Mouse (Mus musculus): ENCODE measurements around the gene Gm28036. TPM values are rescaled to one million over a fixed set of nuclear protein-coding genes. Genes with fewer than 3 reads are reported as not detected.

Gene Gm28036
- polyA plus RNA-seq (2016; fragmentation: Nextera tagmentation; extraction: Ambion mirVana) = 15.9 and 26.5 TPM in 2 replicates

DNA sequence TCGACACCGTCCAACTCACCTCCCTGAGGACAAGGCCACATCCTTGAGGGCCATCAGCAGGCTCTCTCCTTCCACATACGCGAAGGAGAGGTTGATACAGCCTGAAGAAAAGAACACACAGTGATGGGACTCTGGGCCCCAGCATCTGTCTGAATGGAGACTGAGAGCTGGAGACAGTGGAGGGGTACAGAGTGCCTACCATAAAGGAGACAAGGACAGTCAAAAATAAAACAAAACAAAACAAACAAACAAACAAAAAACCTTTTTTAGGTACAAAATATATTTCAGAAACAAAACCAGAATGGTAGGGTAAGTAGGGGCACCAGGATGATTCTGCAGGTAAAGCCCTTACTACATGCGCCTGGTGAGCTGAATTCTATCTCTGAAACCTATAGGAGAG is at the start of gene Gm28036:
TSS of gene Gm28036 (minus strand) at position 101 of the 400 bp plus-strand sequence.
- WGBS = 95% methylated on average over 5 of the region's 5 CpGs

DNA sequence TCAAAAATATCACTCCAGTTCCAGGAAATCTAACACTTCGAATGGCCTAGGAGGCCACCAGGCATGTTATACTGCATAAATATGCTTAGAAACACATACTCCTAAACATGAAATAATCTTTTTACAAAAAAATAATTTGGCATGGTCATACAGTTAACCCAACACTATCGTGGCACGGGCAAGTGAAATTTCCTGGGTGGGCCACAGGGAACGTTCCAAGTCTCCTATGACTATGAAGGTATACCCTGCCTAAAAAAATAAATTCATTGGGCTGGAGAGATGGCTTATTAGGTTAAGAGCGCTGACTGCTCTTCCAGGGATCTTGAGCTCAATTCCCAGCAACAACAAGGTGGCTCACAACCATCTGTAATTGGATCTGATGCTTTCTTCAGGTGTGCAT is 39.7 kb upstream of the Gm28036 start:
- Histone ChIP-seq H3K27me3 (ENCODE audit: low read depth, poor library complexity, severe bottlenecking) (no peaks in the 10 kb centered on the region), H3K36me3 (peaks cover 98% of the 10 kb centered on the region), H3K27ac (no peak overlapping the region), H3K4me3 (no peak overlapping the region), H3K9me3 (replicated peaks) (no peaks in the 10 kb centered on the region), H3K4me1 (no peaks in the 10 kb centered on the region)
- no peak for DNase-seq (ENCODE audit: low spot score)
- 97% methylated on average over 5 of the region's 5 CpGs for WGBS

More for the DNA sequence above, at the start of gene Gm28036:
- Histone ChIP-seq H3K4me3 (no peak within 1 kb of the TSS), H3K27me3 (ENCODE audit: low read depth, poor library complexity, severe bottlenecking) (no peaks in the 10 kb centered on the region), H3K9me3 (replicated peaks) (no peaks in the 10 kb centered on the region), H3K4me1 (no peaks in the 10 kb centered on the region), H3K36me3 (peaks cover 54% of the 10 kb centered on the region), H3K27ac (no peak within 1 kb of the TSS)
- no peak for DNase-seq (ENCODE audit: low spot score)

DNA sequence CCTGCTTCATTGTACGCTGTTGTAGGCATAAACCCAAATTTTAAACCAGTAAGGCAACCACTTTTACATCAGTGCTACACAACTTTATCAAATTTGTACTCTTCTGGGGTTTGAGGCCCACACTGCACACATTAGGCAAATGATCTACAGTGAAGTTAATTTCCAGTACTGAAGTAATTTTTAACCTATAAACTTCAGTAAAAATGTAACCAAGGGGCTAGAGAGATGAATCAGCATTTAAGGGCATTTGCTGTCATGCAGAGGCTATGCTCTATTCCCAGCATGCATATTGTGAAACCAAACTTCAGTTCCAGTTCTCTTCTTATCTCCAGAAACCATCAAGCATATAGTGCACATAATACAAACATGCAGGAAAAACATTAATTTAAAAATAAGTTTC is 38.6 kb upstream of the Gm28036 start:
- Histone ChIP-seq H3K4me3 (no peak overlapping the region), H3K4me1 (no peaks in the 10 kb centered on the region), H3K36me3 (peaks cover 98% of the 10 kb centered on the region), H3K27me3 (ENCODE audit: low read depth, poor library complexity, severe bottlenecking) (no peaks in the 10 kb centered on the region), H3K9me3 (replicated peaks) (no peaks in the 10 kb centered on the region), H3K27ac (no peak overlapping the region)
- 100% methylated on average over 1 of the region's 1 CpGs for WGBS
- DNase-seq (ENCODE audit: low spot score) = no peak

DNA sequence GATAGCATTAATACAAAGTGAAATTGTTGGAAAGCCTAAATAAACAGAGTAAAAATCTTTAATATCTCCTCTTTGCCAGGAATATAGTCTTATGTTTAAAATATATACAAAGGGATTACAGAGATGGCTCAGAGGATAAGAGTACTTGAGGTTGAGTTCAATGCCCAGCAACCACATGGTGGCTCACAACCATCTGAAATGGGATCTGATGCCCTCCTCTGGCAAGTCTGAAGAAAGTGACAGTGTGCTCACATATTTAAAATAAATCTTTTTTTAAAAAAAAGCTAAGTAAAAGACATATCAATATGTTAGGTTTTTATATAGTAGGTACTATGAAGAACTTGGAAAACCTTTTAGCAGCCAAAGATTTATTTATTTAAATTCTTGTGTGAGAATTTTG is 24.6 kb upstream of the Gm28036 start:
- Histone ChIP-seq H3K4me3 (no peak overlapping the region), H3K9me3 (replicated peaks) (no peaks in the 10 kb centered on the region), H3K27ac (no peak overlapping the region), H3K4me1 (peaks cover 7% of the 10 kb centered on the region; the same call in 1 of the 2 replicates), H3K36me3 (peaks cover 100% of the 10 kb centered on the region), H3K27me3 (ENCODE audit: low read depth, poor library complexity, severe bottlenecking) (no peaks in the 10 kb centered on the region)
- no peak for DNase-seq (ENCODE audit: low spot score)

DNA sequence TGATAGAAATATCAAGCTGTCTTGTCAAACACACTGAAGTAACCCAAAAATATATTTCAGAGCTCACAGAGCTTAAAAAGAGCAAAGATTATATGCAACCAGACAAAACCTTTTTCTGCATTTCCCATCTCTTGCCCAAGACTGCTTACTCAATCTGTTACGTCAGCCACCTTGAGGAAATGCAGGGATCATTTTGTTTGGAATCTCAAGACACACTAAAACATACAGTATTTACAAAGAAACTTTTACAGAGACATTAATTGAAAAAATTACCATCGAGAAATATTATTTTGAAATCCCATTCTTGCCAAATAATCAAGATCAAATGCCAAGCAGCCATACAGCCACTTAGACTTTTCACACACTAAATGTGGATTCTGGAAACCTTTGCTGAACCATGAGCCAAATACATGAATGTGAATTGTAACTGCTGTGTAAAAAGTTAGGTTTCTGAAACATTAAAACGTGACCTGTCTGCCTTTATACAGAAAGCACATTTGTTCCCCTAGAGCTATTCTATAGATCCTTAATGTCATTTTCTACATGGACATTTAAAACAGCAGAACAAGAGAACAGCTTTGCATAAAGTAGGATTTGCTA is 20.5 kb upstream of the Gm28036 start:
- no peaks in the 10 kb centered on the region for H3K27me3 ChIP-seq (ENCODE audit: low read depth, poor library complexity, severe bottlenecking)
- WGBS = 92% methylated on average over 3 of the region's 3 CpGs
- H3K36me3 ChIP-seq = peaks cover 62% of the 10 kb centered on the region
- peaks cover 10% of the 10 kb centered on the region for H3K4me1 ChIP-seq
- H3K9me3 ChIP-seq (replicated peaks) = no peaks in the 10 kb centered on the region
- H3K4me3 ChIP-seq = no peak overlapping the region
- no peak for DNase-seq (ENCODE audit: low spot score)
- H3K27ac ChIP-seq = no peak overlapping the region

DNA sequence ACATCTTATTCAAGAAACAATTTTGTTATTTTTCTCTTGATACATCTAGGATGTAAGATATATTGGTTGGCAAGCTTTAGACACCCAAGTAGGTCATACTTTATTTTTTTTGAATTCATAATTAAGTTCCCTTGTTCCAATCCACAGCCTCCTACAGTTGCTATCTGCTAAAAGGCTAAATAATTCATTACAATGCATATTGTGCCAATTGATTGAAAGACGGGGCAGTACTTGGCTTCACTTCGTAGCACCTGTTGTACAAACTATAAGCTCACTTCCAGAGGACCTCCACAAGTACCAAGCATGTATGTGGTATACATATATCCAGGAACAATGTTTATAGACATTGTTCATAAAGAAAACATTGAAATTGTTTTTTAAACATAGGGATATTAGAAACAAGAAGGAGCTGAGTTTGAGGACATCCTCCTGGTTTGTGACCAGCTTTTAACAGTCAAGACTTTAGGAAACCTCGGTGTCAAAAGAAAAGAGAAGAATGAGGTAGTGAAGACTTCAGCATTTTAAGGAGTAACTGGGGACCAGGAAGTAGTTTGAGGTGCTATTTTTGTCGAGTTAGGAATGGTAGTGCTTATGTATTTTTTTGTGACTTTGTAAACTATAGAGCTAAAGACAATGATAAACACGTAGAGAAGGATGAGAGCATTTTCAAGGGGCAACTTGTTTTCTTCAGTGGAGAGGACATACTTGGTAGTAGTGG is 19.5 kb upstream of the Gm28036 start:
- no peaks in the 10 kb centered on the region for H3K27me3 ChIP-seq (ENCODE audit: low read depth, poor library complexity, severe bottlenecking)
- no peak overlapping the region for H3K4me3 ChIP-seq
- 77% methylated on average over 5 of the region's 5 CpGs for WGBS
- no peaks in the 10 kb centered on the region for H3K9me3 ChIP-seq (replicated peaks)
- H3K36me3 ChIP-seq = peaks cover 56% of the 10 kb centered on the region
- peaks cover 10% of the 10 kb centered on the region for H3K4me1 ChIP-seq
- H3K27ac ChIP-seq = no peak overlapping the region
- DNase-seq (ENCODE audit: low spot score) = no peak

DNA sequence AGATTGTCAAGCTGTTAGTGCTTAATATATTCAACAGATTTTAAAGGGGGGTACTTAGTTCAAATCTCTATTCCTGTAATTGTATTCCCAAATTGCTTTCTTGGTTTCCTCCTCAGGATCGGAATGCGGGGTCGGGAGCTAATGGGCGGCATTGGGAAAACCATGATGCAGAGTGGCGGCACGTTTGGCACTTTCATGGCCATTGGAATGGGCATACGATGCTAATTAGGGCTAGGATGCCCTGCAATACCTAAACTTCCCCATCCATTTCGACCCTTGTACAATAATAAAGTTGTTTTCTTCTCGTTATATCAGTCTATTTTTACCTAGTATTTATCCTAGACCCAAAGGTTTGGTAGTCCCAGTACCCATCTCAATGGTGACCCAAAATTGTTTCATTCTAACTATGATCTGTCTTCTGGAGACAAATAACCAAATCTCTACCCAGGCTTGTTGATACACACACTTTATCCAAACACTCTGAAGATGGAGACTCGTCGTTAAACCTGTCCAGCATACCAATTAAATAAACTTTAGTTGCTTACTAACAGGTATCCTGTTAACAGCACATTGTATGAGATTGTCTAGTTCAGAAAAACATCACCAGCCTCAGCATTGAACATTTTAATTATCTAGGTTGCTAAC is 18.7 kb upstream of the Gm28036 start:
- no peak overlapping the region for H3K27ac ChIP-seq
- H3K36me3 ChIP-seq = peaks cover 52% of the 10 kb centered on the region
- H3K27me3 ChIP-seq (ENCODE audit: low read depth, poor library complexity, severe bottlenecking) = no peaks in the 10 kb centered on the region
- DNase-seq (ENCODE audit: low spot score) = no peak
- no peaks in the 10 kb centered on the region for H3K9me3 ChIP-seq (replicated peaks)
- peaks cover 10% of the 10 kb centered on the region for H3K4me1 ChIP-seq
- peak overlapping the region; percentile 81; the same call in 1 of the 2 replicates for H3K4me3 ChIP-seq
- WGBS = 68% methylated on average over 11 of the region's 11 CpGs

DNA sequence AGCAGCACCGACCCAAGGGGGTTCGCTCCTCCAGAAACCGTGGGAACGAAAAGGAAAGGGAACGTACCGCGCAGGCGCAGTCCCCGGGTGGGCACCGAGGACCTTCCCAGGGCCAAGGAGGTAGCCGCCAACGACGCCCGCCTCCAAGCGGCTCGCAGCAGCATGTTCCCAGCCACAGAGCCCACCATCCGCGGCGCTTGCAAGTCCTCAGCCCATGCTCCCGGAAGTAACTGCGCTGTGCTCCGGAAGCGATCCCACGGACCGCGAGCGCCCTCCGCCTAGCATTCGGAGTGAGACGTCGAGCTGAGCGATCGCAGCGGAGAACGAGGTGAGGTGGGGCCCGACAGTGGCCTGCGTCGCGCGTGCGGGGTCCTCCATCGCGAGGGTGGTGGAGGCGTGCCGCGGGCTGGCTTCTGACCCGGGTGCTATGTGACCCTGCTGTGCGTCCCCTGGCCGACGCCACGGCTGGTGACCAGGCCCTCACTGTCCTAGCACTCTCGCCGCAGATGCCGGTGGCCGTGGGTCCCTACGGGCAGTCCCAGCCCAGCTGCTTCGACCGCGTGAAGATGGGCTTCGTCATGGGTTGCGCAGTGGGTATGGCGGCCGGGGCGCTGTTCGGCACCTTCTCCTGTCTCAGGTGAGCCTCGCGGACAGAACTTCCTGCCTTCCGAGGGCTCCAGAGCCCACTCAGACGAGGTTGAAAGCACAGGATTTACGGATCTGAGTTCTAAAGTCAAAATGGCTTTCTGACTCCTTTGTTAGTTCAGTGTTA is 17.2 kb upstream of the Gm28036 start, which contains the start of the genes Romo1 and Nfs1:
TSS of gene Romo1 (plus strand) at position 87 of the 772 bp plus-strand sequence.
TSS of gene Nfs1 (minus strand) at position 234 of the 772 bp plus-strand sequence.
- H3K9me3 ChIP-seq (replicated peaks) = no peaks in the 10 kb centered on the region
- peak; percentile 98 for DNase-seq (ENCODE audit: low spot score)
- H3K27ac ChIP-seq = peak within 1 kb of the TSS; percentile 93
- under 1% methylated on average over 70 of the region's 70 CpGs for WGBS
- peak within 1 kb of the TSS; percentile 81 for H3K4me3 ChIP-seq
- peaks cover 10% of the 10 kb centered on the region for H3K4me1 ChIP-seq
- peaks cover 46% of the 10 kb centered on the region for H3K36me3 ChIP-seq
- H3K27me3 ChIP-seq (ENCODE audit: low read depth, poor library complexity, severe bottlenecking) = no peaks in the 10 kb centered on the region

DNA sequence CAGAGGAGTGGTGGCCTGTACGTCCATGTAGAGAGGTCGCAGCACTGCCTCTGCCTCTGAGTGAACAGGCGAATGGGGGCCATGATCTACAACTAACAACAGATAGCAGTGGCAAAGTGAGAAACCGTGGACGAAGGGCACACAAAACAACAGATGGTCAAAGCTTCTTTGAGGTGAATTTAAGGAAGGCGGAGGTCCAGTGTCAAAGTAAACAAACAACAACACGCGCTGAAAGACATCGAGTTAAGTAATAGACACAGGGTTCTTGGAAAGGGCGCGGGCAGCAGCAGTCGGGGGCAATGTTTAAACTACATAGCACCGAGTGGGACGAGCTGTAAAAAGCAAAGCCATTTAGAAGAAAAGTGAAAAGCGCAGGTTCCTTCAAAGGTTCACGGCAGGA is 16.5 kb upstream of the Gm28036 start:
- 2% methylated on average over 16 of the region's 16 CpGs for WGBS
- DNase-seq (ENCODE audit: low spot score) = no peak
- Histone ChIP-seq H3K4me3 (peak overlapping the region; percentile 81), H3K4me1 (peaks cover 10% of the 10 kb centered on the region), H3K36me3 (peaks cover 46% of the 10 kb centered on the region), H3K27ac (peak overlapping the region; percentile 93), H3K9me3 (replicated peaks) (no peaks in the 10 kb centered on the region), H3K27me3 (ENCODE audit: low read depth, poor library complexity, severe bottlenecking) (no peaks in the 10 kb centered on the region)

DNA sequence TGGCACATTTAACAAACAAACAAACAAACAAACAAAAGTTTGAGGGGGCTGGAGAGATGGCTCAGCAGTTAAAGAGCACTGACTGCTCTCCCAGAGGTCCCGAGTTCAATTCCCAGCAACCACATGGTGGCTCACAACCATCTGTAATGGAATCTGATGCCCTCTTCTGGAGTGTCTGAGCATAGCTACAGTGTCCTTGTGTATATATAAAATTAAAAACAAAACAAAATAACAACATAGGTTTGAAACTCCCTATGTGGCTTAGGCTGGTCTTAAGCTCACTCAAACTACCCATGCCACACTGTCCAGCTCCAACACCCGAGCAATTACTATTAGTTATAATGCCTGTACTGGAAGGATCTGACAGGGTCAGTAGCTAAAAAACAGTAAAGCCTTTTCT is 15.9 kb upstream of the Gm28036 start:
- H3K27ac ChIP-seq = no peak overlapping the region
- 87% methylated on average over 2 of the region's 2 CpGs for WGBS

DNA sequence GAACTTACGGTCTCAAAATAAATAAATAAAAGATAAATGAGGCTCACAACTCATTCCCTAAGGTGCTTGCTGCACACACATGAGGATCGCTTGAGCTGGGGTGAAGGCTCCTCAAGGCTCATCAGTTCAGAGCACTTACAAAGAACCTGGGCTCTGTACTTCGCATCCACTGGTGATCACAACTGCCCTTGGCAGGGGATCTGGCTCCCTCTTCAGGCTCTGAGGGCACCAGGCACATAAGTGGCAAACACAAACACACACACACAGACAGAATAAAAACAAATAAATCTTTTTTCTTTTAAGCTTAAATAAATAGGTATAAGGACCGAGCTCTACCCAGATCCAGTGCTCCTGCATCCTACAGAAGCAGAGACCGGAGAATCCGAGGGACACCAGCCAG is 8.8 kb upstream of the Gm28036 start:
- no peak for DNase-seq (ENCODE audit: low spot score)
- H3K4me3 ChIP-seq = no peak overlapping the region
- 89% methylated on average over 6 of the region's 6 CpGs for WGBS
- no peaks in the 10 kb centered on the region for H3K4me1 ChIP-seq
- no peaks in the 10 kb centered on the region for H3K27me3 ChIP-seq (ENCODE audit: low read depth, poor library complexity, severe bottlenecking)
- H3K36me3 ChIP-seq = peaks cover 38% of the 10 kb centered on the region
- H3K9me3 ChIP-seq (replicated peaks) = no peaks in the 10 kb centered on the region
- H3K27ac ChIP-seq = no peak overlapping the region

More for the DNA sequence above, 15.9 kb upstream of the Gm28036 start:
- no peaks in the 10 kb centered on the region for H3K27me3 ChIP-seq (ENCODE audit: low read depth, poor library complexity, severe bottlenecking)
- H3K9me3 ChIP-seq (replicated peaks) = no peaks in the 10 kb centered on the region
- H3K4me1 ChIP-seq = peaks cover 10% of the 10 kb centered on the region
- H3K4me3 ChIP-seq = peak overlapping the region; percentile 81
- no peak for DNase-seq (ENCODE audit: low spot score)
- H3K36me3 ChIP-seq = peaks cover 41% of the 10 kb centered on the region

DNA sequence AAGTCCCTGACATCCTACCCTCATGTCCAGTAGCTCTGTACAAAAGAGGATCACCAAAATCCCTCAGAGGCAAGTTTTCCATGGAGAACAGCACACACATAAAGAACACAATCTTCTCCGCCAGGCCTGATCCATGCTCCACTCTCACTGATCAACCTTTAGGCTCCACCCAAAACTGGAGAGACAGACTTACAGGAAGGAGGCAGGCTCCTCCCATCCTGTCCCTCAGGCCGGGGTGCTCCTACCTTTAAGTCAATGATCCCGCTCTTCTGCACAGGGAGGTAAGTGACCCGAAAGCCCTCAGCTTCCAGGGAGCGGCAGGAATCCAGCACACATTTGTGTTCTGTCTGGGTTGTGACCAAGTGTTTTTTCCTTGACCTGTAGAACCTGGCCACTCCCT is 7.3 kb upstream of the Gm28036 start:
- DNase-seq (ENCODE audit: low spot score) = no peak
- no peak overlapping the region for H3K4me3 ChIP-seq
- H3K9me3 ChIP-seq (replicated peaks) = no peaks in the 10 kb centered on the region
- WGBS = 89% methylated on average over 5 of the region's 5 CpGs
- H3K27ac ChIP-seq = no peak overlapping the region
- H3K4me1 ChIP-seq = no peaks in the 10 kb centered on the region
- H3K36me3 ChIP-seq = peaks cover 33% of the 10 kb centered on the region
- H3K27me3 ChIP-seq (ENCODE audit: low read depth, poor library complexity, severe bottlenecking) = no peaks in the 10 kb centered on the region

All from limb, embryonic 10.5 days (tissue).